Mouse (Mus musculus) thymus, postnatal 0 days (tissue): ENCODE data around the gene Gtdc1. TPM values are rescaled to one million over a fixed set of nuclear protein-coding genes. Genes with fewer than 3 reads are reported as not detected.

Experiments used
- DNase-seq: peaks from one replicate; pipeline ENCODE4 v3.0.0-alpha.2; 2015; ENCODE audit warnings: low spot score
- polyA plus RNA-seq: library from polyadenylated mRNA; unstranded; fragments of >200 nt; fragmentation: Nextera tagmentation; extraction: Ambion mirVana; gene quantifications from 2 replicates; pipeline ENCODE4 v1.2.1, GENCODE M21; 2015

Gene Gtdc1
- 5.3 and 10.6 TPM in 2 replicates for polyA plus RNA-seq

- DNase-seq: no peak
Measured at GRCm38 (mm10) chr2:44927482-44927811, at the start of gene Gtdc1. Gtdc1 (minus strand) TSS chr2:44927657.

GRCm38 (mm10) chr2:44977051-44977450 is 49.6 kb upstream of the Gtdc1 start:
- no peak for DNase-seq

DNA sequence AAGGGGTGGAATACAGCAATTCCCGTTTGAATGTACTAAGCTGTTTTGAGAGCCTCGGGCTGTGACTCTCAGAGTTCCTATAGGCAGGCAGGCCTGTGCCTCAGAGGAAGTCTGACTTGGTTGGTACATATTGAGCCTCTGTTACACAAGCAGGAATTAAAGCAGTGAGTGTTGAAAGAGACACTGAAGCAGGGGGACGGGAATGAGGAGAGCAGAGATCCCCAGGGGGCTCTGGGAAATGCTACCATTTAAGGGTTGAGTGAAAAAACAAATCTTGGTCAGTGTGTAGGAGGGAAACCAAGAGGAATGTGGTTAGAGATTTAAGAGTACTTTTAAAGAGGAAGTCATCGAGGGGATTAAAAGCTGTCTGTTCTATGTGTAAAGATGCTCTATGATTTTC is 49.0 kb upstream of the Gtdc1 start:
- DNase-seq: no peak

DNA sequence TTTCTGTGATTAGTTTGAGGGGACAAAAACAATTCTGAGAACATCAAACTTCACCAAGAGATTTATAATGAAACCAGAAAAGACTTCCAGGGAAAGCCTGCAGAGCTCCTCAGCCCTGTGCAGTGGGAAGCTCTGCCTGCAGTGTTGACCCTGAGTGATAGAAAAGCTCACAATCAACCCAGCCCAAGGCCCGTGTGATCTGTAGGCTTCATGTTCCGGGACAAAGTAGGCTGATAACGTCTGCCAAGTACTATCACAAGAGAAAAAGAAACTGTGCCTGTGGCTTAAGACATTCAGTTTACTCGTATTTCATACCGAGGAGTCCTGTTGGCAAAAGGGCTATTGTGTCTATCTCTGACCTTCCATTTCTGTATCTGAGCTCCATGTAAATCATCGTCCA is 46.4 kb upstream of the Gtdc1 start:
- DNase-seq: no peak

DNA sequence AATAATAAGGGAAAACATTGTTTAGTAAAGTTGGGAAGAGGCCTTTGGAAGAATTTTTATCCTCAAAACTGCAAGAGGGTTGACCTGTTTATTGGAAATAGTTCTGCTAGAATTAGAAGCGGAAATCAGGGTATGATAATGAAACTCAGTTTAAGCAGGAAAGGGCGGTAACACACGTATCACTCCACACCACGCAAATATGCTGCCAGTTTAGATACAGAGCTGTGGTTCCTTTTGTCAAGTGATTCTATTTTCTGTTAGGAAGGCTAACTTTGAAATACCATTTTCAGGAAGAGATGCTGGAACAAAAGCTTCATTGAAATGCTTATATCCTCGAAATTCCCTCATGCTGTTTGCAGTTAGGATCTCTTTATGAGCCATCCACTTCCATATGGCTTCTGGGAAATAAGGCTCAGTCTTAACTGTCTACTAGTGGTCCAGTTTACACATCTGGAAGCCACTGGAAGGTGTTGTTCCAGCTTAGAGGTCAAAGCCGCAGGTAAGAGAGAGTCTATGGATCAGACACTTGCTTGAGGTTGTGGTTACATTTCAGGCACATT is 42.7 kb upstream of the Gtdc1 start:
- no peak for DNase-seq

DNA sequence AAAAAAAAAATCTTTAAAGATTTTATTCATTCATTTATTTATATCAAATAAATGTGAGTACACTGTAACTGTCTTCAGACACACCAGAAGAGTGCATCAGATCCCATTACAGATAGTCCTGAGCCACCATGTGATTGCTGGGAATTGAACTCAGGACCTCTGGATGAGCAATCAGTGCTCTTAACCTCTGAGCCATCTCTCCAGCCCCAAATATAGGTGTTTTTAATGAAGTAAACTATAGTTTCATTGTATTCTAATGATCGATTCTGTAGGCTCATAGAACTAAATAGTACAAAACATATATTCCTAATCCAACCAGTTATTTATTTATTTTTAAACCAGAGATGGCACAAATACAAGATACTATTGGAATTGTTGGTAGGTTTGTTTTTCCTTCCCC is 42.2 kb upstream of the Gtdc1 start:
- no peak for DNase-seq

- DNase-seq: no peak
Measured at GRCm38 (mm10) chr2:44969226-44969625, 41.8 kb upstream of the Gtdc1 start.

DNA sequence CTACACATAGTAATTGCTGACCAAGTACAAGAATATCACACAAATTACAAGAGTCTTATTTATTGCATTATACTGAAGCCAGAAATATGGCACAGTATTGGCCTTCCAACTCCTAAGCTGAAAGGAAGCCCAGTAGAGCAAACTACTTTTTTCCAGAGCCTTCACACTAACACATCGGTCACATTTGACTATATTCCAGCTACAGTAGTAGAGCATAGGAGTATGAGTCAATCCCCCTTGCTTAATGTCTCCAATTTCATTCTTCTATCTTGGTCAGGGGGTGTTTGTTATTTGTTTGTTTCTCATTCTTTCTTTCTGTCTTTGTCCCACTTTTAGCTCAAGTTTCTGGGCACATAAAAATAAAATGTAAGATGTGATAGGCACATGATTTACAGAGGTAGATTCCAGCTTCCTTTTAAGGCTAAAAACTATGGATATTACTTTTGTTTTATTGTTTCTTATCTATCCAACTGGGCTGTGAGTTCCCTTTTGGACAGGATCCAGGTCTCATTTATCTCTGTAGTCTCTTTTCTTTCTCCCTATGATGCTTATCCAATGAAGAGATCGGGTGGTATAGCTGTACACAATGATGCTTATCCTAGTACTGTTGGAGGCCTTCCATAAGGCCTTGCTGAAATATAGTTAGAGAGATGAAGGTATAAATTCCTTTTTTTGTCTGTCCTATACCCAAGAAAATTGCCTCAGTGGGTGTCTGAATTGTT is 38.5 kb upstream of the Gtdc1 start:
- no peak for DNase-seq

DNA sequence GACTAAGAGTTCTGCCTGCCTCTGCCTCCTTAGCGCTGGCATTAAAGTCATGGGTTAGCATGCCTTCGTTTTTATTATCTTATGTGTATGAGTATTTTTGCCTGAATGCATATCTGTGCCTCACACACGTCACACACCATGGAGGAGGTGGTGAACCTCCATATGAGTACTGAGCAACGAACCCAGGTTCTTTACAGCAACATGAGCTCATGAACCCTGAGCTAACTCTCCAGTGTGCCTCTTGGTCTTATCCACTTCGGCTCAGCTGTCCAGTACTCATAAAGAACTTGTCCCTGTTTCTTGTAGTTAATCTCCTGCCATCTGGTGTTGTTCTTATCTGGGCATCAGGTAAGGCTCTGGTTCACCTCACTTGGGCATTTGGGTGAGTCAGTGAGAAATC is 35.2 kb upstream of the Gtdc1 start:
- DNase-seq: no peak

DNA sequence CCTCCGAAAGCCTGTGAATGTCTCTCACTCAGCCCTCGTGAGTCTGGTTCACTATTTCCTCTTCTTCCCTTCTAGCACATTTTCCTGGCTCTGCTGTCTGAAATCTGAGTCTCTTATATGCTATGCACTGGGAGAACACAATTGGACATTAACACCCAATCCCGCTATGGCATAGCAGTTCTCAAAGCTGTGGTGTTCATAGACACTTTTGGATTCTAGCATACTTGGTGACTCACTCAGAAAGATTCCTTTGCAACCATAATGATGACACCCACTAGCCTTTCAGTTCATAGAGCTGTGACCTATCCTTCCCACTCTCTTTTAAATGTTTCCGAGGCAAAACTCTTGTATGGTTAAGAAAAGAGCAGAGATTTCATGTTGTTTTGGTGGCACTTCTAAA is 33.7 kb upstream of the Gtdc1 start:
- DNase-seq: no peak

- peak; percentile 78 for DNase-seq
Measured at GRCm38 (mm10) chr2:44960561-44960960, 33.1 kb upstream of the Gtdc1 start.

DNA sequence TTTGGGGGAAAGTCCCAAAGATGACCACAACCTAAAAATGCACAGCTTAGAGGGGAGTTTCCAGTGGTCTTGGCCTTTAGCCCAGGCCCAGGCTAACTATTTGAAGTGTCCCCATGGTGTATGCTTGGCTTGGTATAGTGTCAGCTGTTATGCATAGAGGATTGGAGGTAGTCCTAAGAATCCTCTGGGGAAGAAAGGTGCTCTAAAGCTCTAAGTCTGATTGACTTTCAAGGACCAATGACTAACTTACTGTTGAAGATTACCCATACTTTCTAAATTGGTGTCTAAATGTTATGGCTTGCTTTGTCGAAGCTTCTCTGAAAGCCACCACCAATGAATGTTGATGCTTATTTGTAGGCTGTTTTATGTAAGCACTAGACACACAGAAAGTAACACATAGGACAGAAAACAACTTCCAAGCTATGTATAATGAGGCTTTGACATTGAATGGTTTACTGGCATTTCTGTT is 29.9 kb upstream of the Gtdc1 start:
- no peak for DNase-seq

- DNase-seq: no peak
Measured at GRCm38 (mm10) chr2:44956232-44956631, 28.8 kb upstream of the Gtdc1 start.

DNA sequence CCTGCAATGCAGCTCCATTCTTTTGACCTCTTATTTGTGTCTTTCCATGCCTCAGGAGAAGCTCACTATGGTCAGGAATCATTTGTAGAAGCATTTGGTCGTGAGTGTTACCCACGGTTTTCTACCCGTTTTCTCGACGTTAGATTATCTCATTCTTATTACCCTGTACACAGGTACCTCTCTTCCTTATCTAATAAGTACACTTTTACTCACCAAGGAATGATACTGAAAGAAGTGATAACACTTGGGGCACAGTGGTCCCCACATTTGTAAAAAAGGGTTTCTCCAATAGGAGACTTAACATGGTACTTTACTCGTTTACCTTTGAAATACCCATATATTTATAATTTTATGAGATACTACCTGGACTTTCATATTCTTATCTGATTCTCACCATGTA is 28.0 kb upstream of the Gtdc1 start:
- DNase-seq: no peak

DNA sequence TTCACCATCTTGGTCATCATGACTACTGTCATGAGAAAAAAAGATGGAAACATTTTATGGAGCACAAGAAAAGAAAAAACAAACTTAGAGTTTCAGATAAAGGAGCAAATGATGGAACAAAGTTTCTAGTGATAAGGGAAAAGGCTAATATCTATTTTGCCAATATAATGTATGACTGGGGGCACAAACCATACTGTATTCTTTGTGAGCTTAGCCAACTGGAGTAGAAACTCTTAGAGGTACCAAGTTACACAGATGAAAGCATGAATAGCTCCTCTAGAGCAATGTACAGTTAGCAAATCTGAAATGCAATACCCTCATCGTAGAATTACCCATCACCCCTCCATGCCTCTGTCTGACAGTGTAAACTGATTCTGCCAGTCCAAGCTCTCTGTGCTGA is 26.7 kb upstream of the Gtdc1 start:
- no peak for DNase-seq

GRCm38 (mm10) chr2:44952830-44953422 is 25.5 kb upstream of the Gtdc1 start:
- DNase-seq: no peak

DNA sequence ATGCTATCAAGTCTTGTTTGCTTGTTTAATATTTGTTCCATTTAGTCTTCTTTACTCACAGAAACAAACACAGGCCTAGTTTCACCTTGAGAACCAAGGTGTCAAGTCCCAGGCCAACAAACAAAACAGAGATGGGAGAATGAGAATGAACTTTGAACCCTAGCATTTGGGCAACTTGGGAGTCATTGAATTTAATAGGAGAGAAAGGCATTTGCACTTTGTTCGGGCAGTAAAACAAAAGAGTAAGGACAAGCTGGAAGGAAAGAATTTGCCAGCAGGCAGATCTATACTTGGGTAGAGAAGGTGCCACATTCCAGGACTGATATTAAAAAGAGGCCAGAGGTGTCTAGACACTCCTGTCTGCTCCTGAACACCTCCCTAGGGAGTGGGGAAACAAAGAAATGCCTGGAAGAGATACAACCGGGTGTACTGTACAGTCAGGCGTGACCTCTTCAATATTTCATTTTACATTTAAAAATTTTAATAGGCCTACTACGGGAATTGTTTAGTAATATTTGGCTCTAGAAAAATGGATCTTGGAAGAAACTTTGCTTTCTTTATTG is 24.3 kb upstream of the Gtdc1 start:
- DNase-seq: no peak

DNA sequence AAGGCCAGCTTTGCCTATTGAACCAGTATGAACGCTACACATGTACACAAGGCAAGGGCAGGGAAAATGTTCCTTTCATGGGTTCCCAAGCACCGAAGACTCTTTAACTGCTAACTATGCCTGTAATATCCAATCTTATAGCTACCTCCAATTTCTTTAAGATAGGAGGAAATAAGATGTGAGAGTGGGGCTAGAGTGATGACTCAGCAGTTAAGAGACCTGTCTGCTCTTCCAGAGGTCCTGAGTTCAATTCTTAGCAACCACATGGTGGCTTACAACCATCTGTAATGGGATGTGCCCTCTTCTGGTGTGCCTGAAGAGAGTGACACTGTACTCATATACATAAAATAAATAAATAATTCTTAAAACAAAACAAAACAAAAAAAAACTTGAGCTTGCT is 17.2 kb upstream of the Gtdc1 start:
- no peak for DNase-seq

- no peak for DNase-seq
Measured at GRCm38 (mm10) chr2:44930951-44931350, 3.5 kb upstream of the Gtdc1 start.

- DNase-seq: no peak
Measured at GRCm38 (mm10) chr2:44928631-44929030, 1.2 kb upstream of the Gtdc1 start.

- peak; percentile 91 for DNase-seq
Measured at GRCm38 (mm10) chr2:44926683-44927481, 575 bp downstream of the Gtdc1 start.

DNA sequence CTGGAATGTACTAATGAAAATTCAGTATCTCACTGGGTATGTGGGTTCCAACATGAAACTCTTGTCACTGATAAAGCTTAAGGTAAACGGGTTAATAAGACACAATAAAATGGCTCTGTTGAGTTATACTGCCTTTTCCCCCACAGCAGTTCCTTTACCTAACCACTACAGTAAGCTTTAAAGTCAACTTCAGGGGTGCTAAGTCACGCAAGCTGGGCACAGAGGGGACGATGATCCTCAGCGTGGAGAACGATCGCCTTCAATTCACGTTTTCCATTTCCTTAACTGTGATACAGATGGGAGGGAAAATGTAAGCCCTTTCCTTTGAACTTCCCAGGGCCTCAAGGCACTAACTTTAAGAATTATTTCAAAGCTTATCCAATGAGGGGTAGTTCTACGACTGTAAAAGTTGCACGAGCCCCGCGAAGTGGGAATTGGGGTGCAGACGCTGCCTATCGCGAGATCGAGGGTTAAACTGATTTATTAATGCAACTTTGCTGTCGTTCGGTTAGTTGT is 1.2 kb downstream of the Gtdc1 start:
- DNase-seq: no peak
